Mouse (Mus musculus): Measurements from ENCODE around the gene Mbnl1. TPM values are rescaled to one million over a fixed set of nuclear protein-coding genes. Genes with fewer than 3 reads are reported as not detected.

Mbnl1 gene
- polyA plus RNA-seq, 1 experiment from 2014 or later, result 47.0 TPM

GRCm38 (mm10) chr3:60500571-60501527, 28.2 kb downstream of the Mbnl1 start:
- no peaks in the 10 kb centered on the region for H3K9me3 ChIP-seq (ENCODE audit: control insufficient read depth, low read length)
- no peaks in the 10 kb centered on the region for H3K36me3 ChIP-seq (ENCODE audit: control insufficient read depth, insufficient read depth)
- peak overlapping the region; percentile 83 for H3K4me2 ChIP-seq (ENCODE audit: low read length)
- WGBS, result under 1% methylated on average over 88 of the region's 96 CpGs
- peak overlapping the region; percentile 80 for H3K27ac ChIP-seq (ENCODE audit: low read length)
- peaks cover 29% of the 10 kb centered on the region for H3K4me1 ChIP-seq (replicated peaks; ENCODE audit: control insufficient read depth, insufficient read depth, low read length)
- peak; percentile 93 for ATAC-seq
- peak overlapping the region; percentile 90 for H3K4me3 ChIP-seq (replicated peaks; ENCODE audit: low read length)
- no peaks in the 10 kb centered on the region for H3K27me3 ChIP-seq (replicated peaks; ENCODE audit: control insufficient read depth, insufficient read depth, low read length)
- H3K9ac ChIP-seq (replicated peaks; ENCODE audit: low read depth, low read length), result peak overlapping the region; percentile 93

DNA sequence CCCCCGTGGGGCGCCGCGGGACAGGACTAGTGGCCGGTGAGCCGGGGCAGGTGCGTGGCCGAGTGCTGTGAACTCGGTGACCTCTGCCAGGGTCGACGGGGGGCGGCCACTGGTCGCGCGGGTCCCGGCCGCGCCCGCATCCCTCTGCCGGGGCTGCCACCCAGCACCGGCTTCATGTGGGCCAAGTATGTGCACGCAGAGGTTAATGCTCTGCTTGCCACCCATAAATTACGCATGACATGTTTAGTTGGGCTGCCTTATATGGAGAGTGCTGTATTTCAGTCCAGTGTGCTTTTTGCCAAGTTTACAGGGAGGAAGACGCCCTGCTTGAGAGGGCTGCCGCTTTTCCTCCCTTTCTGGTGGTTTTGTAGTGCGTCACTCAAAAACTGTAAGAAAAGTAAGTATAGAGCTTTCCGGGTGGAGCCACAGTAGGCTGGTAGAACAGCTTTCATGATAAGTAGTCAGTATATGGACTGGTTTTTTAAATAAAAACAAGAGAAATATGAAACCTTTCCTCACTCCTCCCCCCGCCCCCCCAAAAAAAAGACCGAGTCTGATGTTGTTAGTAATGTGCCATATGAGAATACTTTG, 29.0 kb downstream of the Mbnl1 start:
- under 1% methylated on average over 27 of the region's 29 CpGs for WGBS
- peak overlapping the region; percentile 93 for H3K9ac ChIP-seq (replicated peaks; ENCODE audit: low read depth, low read length)
- H3K4me1 ChIP-seq (replicated peaks; ENCODE audit: control insufficient read depth, insufficient read depth, low read length), result peaks cover 29% of the 10 kb centered on the region
- H3K27ac ChIP-seq (ENCODE audit: low read length), result peak overlapping the region; percentile 80
- no peaks in the 10 kb centered on the region for H3K9me3 ChIP-seq (ENCODE audit: control insufficient read depth, low read length)
- H3K27me3 ChIP-seq (replicated peaks; ENCODE audit: control insufficient read depth, insufficient read depth, low read length), result no peaks in the 10 kb centered on the region
- peak overlapping the region; percentile 83 for H3K4me2 ChIP-seq (ENCODE audit: low read length)
- peak overlapping the region; percentile 90 for H3K4me3 ChIP-seq (replicated peaks; ENCODE audit: low read length)
- no peaks in the 10 kb centered on the region for H3K36me3 ChIP-seq (ENCODE audit: control insufficient read depth, insufficient read depth)
- ATAC-seq, result peak; percentile 73

GRCm38 (mm10) chr3:60502155-60502987, 29.7 kb downstream of the Mbnl1 start:
- Histone ChIP-seq H3K9ac (replicated peaks; ENCODE audit: low read depth, low read length) (no peak overlapping the region), H3K4me3 (replicated peaks; ENCODE audit: low read length) (peak overlapping the region; percentile 90), H3K4me1 (replicated peaks; ENCODE audit: control insufficient read depth, insufficient read depth, low read length) (peaks cover 29% of the 10 kb centered on the region), H3K27ac (ENCODE audit: low read length) (no peak overlapping the region; the same call in 1 of the 2 replicates), H3K9me3 (ENCODE audit: control insufficient read depth, low read length) (no peaks in the 10 kb centered on the region), H3K4me2 (ENCODE audit: low read length) (peak overlapping the region; percentile 83), H3K27me3 (replicated peaks; ENCODE audit: control insufficient read depth, insufficient read depth, low read length) (no peaks in the 10 kb centered on the region), H3K36me3 (ENCODE audit: control insufficient read depth, insufficient read depth) (no peaks in the 10 kb centered on the region)
- ATAC-seq, result no peak
- WGBS, result 32% methylated on average over 7 of the region's 7 CpGs

GRCm38 (mm10) chr3:60503196-60503595, 30.6 kb downstream of the Mbnl1 start:
- no peak overlapping the region for H3K9ac ChIP-seq (replicated peaks; ENCODE audit: low read depth, low read length)
- H3K27ac ChIP-seq (ENCODE audit: low read length), result no peak overlapping the region
- peaks cover 29% of the 10 kb centered on the region for H3K4me1 ChIP-seq (replicated peaks; ENCODE audit: control insufficient read depth, insufficient read depth, low read length)
- H3K4me2 ChIP-seq (ENCODE audit: low read length), result peak overlapping the region; percentile 83; the same call in 1 of the 2 replicates
- no peak overlapping the region for H3K4me3 ChIP-seq (replicated peaks; ENCODE audit: low read length)
- 42% methylated on average over 7 of the region's 7 CpGs for WGBS
- ATAC-seq, result no peak
- no peaks in the 10 kb centered on the region for H3K36me3 ChIP-seq (ENCODE audit: control insufficient read depth, insufficient read depth)
- no peaks in the 10 kb centered on the region for H3K27me3 ChIP-seq (replicated peaks; ENCODE audit: control insufficient read depth, insufficient read depth, low read length)
- no peaks in the 10 kb centered on the region for H3K9me3 ChIP-seq (ENCODE audit: control insufficient read depth, low read length)

GRCm38 (mm10) chr3:60504775-60505430, 32.3 kb downstream of the Mbnl1 start:
- Histone ChIP-seq H3K27me3 (replicated peaks; ENCODE audit: control insufficient read depth, insufficient read depth, low read length) (no peaks in the 10 kb centered on the region), H3K9me3 (ENCODE audit: control insufficient read depth, low read length) (no peaks in the 10 kb centered on the region), H3K9ac (replicated peaks; ENCODE audit: low read depth, low read length) (no peak overlapping the region), H3K4me2 (ENCODE audit: low read length) (no peak overlapping the region), H3K4me3 (replicated peaks; ENCODE audit: low read length) (no peak overlapping the region), H3K36me3 (ENCODE audit: control insufficient read depth, insufficient read depth) (no peaks in the 10 kb centered on the region), H3K4me1 (replicated peaks; ENCODE audit: control insufficient read depth, insufficient read depth, low read length) (peaks cover 27% of the 10 kb centered on the region), H3K27ac (ENCODE audit: low read length) (no peak overlapping the region)
- WGBS, result 60% methylated on average over 5 of the region's 5 CpGs
- ATAC-seq, result no peak

- Histone ChIP-seq H3K9ac (replicated peaks; ENCODE audit: low read depth, low read length) (no peak overlapping the region), H3K9me3 (ENCODE audit: control insufficient read depth, low read length) (no peaks in the 10 kb centered on the region), H3K4me2 (ENCODE audit: low read length) (no peak overlapping the region), H3K27ac (ENCODE audit: low read length) (no peak overlapping the region), H3K27me3 (replicated peaks; ENCODE audit: control insufficient read depth, insufficient read depth, low read length) (no peaks in the 10 kb centered on the region), H3K4me1 (replicated peaks; ENCODE audit: control insufficient read depth, insufficient read depth, low read length) (peaks cover 19% of the 10 kb centered on the region), H3K4me3 (replicated peaks; ENCODE audit: low read length) (no peak overlapping the region), H3K36me3 (ENCODE audit: control insufficient read depth, insufficient read depth) (no peaks in the 10 kb centered on the region)
- WGBS, result 93% methylated on average over 5 of the region's 5 CpGs
- ATAC-seq, result no peak
Measured at GRCm38 (mm10) chr3:60506821-60507220, 34.2 kb downstream of the Mbnl1 start.

- Histone ChIP-seq H3K27me3 (replicated peaks; ENCODE audit: control insufficient read depth, insufficient read depth, low read length) (no peaks in the 10 kb centered on the region), H3K4me3 (replicated peaks; ENCODE audit: low read length) (no peak overlapping the region), H3K9me3 (ENCODE audit: control insufficient read depth, low read length) (no peaks in the 10 kb centered on the region), H3K9ac (replicated peaks; ENCODE audit: low read depth, low read length) (no peak overlapping the region), H3K4me1 (replicated peaks; ENCODE audit: control insufficient read depth, insufficient read depth, low read length) (peaks cover 13% of the 10 kb centered on the region), H3K36me3 (ENCODE audit: control insufficient read depth, insufficient read depth) (no peaks in the 10 kb centered on the region), H3K27ac (ENCODE audit: low read length) (no peak overlapping the region), H3K4me2 (ENCODE audit: low read length) (no peak overlapping the region)
- 93% methylated on average over 3 of the region's 3 CpGs for WGBS
- ATAC-seq, result no peak
Measured at GRCm38 (mm10) chr3:60507496-60507895, 34.9 kb downstream of the Mbnl1 start.

DNA sequence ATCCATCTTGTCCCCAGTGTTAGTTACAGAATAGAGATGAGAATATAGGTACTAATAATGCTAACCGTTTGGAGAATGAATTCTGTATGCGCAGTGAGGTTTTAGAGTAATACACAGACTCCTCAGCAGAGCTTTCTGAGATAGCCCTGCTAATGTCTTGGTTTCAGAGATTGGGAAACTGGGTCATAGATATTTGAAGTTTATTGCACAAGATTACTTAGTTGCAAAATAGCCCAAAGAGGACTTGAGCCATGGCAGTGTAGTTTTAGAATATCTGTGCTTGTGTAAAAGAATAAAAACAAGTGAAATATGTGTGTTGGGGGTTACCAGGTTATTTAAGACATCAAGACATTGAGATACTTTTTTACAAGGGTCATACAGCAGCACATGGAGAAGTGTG, 35.3 kb downstream of the Mbnl1 start:
- no peaks in the 10 kb centered on the region for H3K36me3 ChIP-seq (ENCODE audit: control insufficient read depth, insufficient read depth)
- no peak overlapping the region for H3K4me3 ChIP-seq (replicated peaks; ENCODE audit: low read length)
- no peak overlapping the region for H3K4me2 ChIP-seq (ENCODE audit: low read length)
- ATAC-seq, result no peak
- no peaks in the 10 kb centered on the region for H3K27me3 ChIP-seq (replicated peaks; ENCODE audit: control insufficient read depth, insufficient read depth, low read length)
- no peak overlapping the region for H3K27ac ChIP-seq (ENCODE audit: low read length)
- H3K9ac ChIP-seq (replicated peaks; ENCODE audit: low read depth, low read length), result no peak overlapping the region
- peaks cover 8% of the 10 kb centered on the region for H3K4me1 ChIP-seq (replicated peaks; ENCODE audit: control insufficient read depth, insufficient read depth, low read length)
- no peaks in the 10 kb centered on the region for H3K9me3 ChIP-seq (ENCODE audit: control insufficient read depth, low read length)
- WGBS, result 94% methylated on average over 2 of the region's 2 CpGs
